Mouse (Mus musculus) forebrain, embryonic 13.5 days (tissue): ENCODE results near the gene Islr2. TPM values are rescaled to one million over a fixed set of nuclear protein-coding genes. Genes with fewer than 3 reads are reported as not detected.

Source experiments
- ATAC-seq: fragments of 200-750 bp; cut with Nextera tagmentation; 2 replicates; pipeline ENCODE4 v1.8.0; 2017
- H3K27ac ChIP-seq: fragments of 300-500 bp; sonication (generic); 2 replicates; pipeline ENCODE4 v1.5.1; 2015; ENCODE audit warnings: inconsistent platforms, mild to moderate bottlenecking, moderate library complexity
- H3K27me3 ChIP-seq: fragments of 300-500 bp; sonication (generic); 2 replicates; pipeline ENCODE4 v1.6.1; 2015; ENCODE audit warnings: mild to moderate bottlenecking, inconsistent platforms
- H3K36me3 ChIP-seq: fragments of 300-500 bp; sonication (generic); 2 replicates; pipeline ENCODE4 v1.6.1; 2015; ENCODE audit warnings: mild to moderate bottlenecking, inconsistent platforms; ENCODE audit not compliant: poor library complexity, severe bottlenecking
- H3K4me1 ChIP-seq: fragments of 300-500 bp; sonication (generic); 2 replicates; pipeline ENCODE4 v1.6.1; 2015; ENCODE audit warnings: inconsistent platforms
- H3K4me2 ChIP-seq: fragments of 300-500 bp; sonication (generic); 2 replicates; pipeline ENCODE4 v1.6.1; 2015; ENCODE audit warnings: inconsistent platforms, mild to moderate bottlenecking, moderate library complexity
- H3K4me3 ChIP-seq: fragments of 300-500 bp; sonication (generic); 2 replicates; pipeline ENCODE4 v1.5.1; 2015; ENCODE audit warnings: mild to moderate bottlenecking, inconsistent platforms
- H3K9ac ChIP-seq: fragments of 300-500 bp; sonication (generic); 2 replicates; pipeline ENCODE4 v1.6.1; 2015; ENCODE audit warnings: mild to moderate bottlenecking, inconsistent platforms
- H3K9me3 ChIP-seq: fragments of 300-500 bp; sonication (generic); replicated peaks from 2 replicates; pipeline ENCODE4 v1.6.1; 2016; ENCODE audit warnings: inconsistent platforms
- WGBS: fragments of 180-500 bp; shearing (Covaris S2); methylation state at CpG from one replicate; pipeline ENCODE4 v1.1.7; 2015; 5-methylcytosine and 5-hydroxymethylcytosine counted together
- polyA plus RNA-seq: library from polyadenylated mRNA; unstranded; fragments of >200 nt; fragmentation: Nextera tagmentation; extraction: Ambion mirVana; gene quantifications from 2 replicates; pipeline ENCODE4 v1.2.1, GENCODE M21; 2015

Gene Islr2
- polyA plus RNA-seq, 1 experiment from 2014 or later = 50.1 TPM

DNA sequence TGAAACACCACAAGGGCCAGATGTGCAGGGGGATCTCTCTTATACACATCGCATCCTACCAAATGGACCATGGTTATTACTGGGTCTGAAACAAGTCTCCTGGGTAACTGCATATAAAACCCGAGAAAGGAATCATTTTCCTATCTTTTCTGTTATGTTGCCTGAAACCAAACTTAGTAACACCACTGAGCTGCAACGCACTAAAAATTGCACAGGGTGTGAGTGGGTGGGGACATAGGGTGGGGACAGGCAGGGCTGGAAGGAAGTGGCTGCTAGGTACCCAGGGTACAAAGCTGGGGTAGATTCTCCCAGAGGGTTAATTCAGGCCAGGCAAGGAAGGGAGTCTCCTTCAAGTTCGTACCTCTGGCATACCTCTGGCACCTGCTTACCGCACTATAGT, 38.6 kb upstream of the Islr2 start:
- 93% methylated on average over 5 of the region's 5 CpGs for WGBS
- no peak for ATAC-seq

DNA sequence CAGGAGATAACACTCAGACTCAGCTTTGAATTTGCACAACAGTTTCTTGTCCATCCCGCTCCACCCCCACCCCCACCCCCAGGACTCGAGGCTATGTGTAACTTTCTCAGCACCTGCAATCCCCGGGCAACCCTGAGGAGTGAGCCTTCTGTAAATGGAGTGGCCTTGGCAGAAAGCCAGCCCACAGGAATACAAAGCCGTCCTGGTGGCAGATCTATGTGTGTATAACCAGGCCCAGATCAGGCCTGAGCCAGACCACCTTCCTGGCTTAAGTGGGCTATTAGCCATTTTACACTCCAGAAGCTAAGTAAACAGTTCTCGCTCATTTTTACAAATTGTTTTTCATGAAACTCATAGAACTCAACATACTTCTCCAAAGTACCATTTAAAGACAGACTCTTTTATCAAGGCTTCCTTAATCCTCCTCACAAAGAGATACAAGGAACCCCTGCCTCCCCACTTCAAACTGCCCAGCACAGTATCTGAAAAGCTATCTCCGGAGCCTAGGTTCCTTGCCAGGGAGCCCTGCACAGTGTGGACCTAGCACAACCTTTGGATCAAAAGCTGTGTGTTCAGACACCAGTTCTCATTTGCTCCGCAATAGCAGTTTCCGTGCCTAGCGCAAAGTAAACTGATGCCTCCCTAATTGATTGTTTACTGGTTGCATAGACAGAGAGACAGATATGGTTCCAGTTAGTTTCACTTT, 37.8 kb upstream of the Islr2 start:
- 34% methylated on average over 9 of the region's 9 CpGs for WGBS
- peak; percentile 62; the same call in 1 of the 2 replicates for ATAC-seq

More for the DNA sequence above, 38.6 kb upstream of the Islr2 start:
- Histone ChIP-seq H3K9me3 (no peaks in the 10 kb centered on the region), H3K9ac (no peak overlapping the region), H3K27me3 (no peaks in the 10 kb centered on the region), H3K36me3 (no peaks in the 10 kb centered on the region), H3K4me3 (no peak overlapping the region), H3K27ac (no peak overlapping the region), H3K4me1 (peaks cover 30% of the 10 kb centered on the region), H3K4me2 (no peak overlapping the region)

DNA sequence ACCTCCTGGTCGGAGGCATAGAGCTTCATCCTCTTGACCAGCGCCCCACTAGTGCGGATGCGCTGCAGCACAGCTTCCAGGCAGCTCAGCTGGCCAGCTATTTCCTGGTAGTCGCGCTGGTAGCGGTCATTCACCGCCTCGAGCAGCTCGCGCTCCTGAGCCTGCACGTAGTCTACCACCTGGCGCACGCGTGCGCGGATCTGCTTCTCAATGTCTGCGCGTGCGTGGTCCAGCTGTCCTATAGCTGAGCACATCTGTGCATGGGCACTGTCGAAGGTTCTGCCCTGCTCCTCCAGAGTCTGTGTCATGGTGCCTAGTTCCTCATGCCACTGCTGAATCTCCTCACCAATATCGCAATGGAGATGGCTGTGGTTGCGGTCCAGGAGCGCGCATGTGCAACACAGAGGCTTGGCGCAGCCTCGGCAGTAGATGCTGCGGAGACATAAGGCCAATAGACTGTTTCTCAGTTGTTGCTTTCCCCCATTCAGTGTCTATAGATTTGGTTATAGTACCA, 30.4 kb upstream of the Islr2 start:
- Histone ChIP-seq H3K36me3 (peaks cover 31% of the 10 kb centered on the region), H3K4me2 (no peak overlapping the region), H3K27me3 (no peaks in the 10 kb centered on the region), H3K4me1 (no peaks in the 10 kb centered on the region), H3K9ac (no peak overlapping the region), H3K9me3 (no peaks in the 10 kb centered on the region), H3K4me3 (no peak overlapping the region), H3K27ac (no peak overlapping the region)
- 98% methylated on average over 28 of the region's 28 CpGs for WGBS
- ATAC-seq = no peak

More for the DNA sequence above, 37.8 kb upstream of the Islr2 start:
- H3K27me3 ChIP-seq = no peaks in the 10 kb centered on the region
- H3K4me3 ChIP-seq = no peak overlapping the region
- no peaks in the 10 kb centered on the region for H3K9me3 ChIP-seq
- H3K9ac ChIP-seq = 0 out of 2 replicates have a peak overlapping the region, but pooled peaks have one; percentile 21
- no peaks in the 10 kb centered on the region for H3K36me3 ChIP-seq
- H3K27ac ChIP-seq = peak overlapping the region; percentile 68
- H3K4me2 ChIP-seq = no peak overlapping the region
- peaks cover 23% of the 10 kb centered on the region for H3K4me1 ChIP-seq

DNA sequence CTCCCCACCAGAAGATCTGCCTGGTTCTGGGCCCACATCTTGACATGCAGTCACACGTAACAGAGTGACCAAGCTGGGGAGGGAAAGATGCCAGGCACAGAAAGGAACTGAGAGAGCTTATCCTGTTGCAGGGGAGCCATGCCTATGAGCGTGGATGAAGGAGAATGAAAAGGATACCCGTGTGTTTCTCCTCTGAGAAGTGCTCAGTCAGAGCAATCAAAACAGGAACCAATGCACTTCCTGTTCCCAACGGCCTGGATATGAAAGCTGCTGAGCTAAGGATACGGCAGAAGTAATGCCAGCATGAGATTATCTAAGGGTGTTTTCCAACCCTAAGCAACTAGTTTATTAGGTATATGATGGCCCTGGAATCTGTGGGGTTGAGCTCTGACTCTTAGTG, 28.3 kb upstream of the Islr2 start:
- Histone ChIP-seq H3K27me3 (no peaks in the 10 kb centered on the region), H3K4me2 (no peak overlapping the region), H3K4me3 (no peak overlapping the region), H3K9ac (no peak overlapping the region), H3K27ac (no peak overlapping the region), H3K36me3 (peaks cover 53% of the 10 kb centered on the region), H3K4me1 (no peaks in the 10 kb centered on the region), H3K9me3 (no peaks in the 10 kb centered on the region)
- WGBS = 82% methylated on average over 5 of the region's 5 CpGs
- no peak for ATAC-seq

DNA sequence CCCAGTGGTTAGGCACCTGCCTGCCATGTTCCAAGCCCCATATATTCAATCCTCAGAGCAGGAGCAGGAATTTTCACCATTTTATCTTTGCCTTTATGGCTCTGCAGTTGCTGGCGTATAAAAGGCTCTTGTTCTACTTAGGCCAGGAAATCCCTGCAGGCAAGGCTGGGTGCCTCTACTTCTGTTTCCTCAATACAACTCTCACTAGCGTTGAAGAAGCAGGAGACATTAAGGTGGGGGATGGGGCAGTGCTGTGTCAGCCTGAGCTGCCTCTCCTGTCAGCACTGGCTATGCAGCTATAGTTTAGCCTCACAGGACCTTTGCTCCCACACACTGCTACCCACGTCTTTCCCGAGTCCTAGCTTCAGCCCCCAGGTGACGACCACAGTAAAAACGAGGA, 27.6 kb upstream of the Islr2 start:
- Histone ChIP-seq H3K4me3 (no peak overlapping the region), H3K4me2 (no peak overlapping the region), H3K4me1 (no peaks in the 10 kb centered on the region), H3K27ac (no peak overlapping the region), H3K9me3 (no peaks in the 10 kb centered on the region), H3K9ac (no peak overlapping the region), H3K27me3 (no peaks in the 10 kb centered on the region), H3K36me3 (peaks cover 54% of the 10 kb centered on the region)
- no peak for ATAC-seq
- 86% methylated on average over 6 of the region's 6 CpGs for WGBS

DNA sequence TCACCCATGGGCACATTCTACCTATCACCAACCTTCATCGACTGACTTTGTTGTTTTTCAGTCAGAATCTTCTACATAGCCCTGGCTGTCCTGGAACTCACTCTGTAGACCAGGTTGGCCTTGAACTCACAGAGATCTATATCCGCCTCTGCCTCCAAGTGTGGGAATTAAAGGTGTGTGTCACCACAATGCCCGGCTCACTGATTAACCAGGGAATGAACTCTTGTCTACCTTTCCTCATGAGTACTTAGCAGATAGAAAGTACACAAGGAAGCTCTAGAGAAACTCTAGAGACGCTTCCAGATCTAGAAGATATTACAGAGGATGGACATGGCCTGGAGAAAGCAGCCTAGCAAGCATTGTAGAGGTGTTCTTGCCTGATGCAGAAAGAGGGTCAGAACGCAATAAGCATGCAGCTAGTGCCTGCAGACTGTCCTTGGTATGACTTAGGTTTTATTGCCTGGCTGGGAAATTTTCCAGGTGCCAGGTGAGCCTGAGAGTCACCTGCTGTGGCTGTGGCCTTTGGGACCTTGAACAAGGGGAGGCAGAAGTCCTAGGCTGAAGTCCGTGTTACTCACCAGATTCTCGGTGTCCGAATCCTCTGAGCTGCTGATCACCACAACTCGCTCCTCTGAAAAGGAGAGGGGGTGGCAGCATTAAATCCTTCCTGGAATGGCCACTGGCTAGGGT, 24.8 kb upstream of the Islr2 start:
- no peak overlapping the region for H3K4me2 ChIP-seq
- WGBS = 95% methylated on average over 9 of the region's 9 CpGs
- no peaks in the 10 kb centered on the region for H3K4me1 ChIP-seq
- peaks cover 46% of the 10 kb centered on the region for H3K36me3 ChIP-seq
- no peak for ATAC-seq
- no peaks in the 10 kb centered on the region for H3K27me3 ChIP-seq
- no peak overlapping the region for H3K27ac ChIP-seq
- no peak overlapping the region for H3K9ac ChIP-seq
- no peak overlapping the region for H3K4me3 ChIP-seq
- no peaks in the 10 kb centered on the region for H3K9me3 ChIP-seq

DNA sequence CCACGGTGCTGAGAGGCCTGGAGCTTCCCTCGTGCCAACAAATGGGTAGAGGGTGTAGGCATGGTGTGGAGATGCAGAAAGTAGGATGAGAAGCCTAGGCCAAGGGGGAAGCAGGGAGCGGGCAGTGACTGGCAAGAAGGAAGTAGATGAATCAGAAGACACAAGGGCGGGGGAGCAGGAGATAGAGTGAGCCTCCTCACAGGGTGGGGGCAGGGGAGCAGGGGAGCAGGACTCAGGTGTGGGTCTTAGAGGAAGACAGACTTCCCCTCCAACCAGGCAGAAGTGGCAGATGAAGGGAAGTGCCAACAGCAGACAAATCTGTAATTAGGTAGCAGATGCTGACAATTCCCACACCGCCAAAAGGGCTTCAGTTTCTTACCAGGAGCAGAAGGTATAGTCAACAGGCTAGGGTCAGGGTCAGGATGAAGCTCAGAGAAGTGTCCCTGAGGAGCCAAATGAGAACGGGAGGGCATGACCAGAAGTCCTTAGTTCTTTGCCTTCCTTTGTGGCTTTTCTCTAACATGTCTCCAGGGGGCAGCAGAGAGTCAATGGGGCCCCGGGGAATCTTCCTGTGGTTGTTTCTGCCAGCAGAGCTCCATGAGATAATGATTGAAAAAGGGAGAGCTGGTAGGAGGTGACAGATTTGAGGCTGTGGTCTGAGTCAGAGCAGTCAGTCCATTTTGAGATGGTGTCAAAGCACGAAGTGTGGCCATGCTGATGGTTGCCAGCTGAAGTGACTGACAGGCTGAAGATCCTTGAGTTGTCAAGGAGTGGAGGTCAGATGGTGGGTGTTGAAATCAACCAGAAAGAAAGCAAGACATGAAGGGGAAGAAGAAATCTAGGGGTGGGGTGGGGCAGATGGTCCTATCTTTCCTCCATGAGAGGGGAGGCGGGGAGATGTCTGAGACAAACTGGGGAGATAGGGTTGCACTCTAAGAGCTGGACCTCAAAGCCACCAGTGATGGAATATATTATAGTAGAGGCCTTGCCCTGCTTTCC, 22.1 kb upstream of the Islr2 start:
- ATAC-seq = no peak
- Histone ChIP-seq H3K36me3 (peaks cover 39% of the 10 kb centered on the region), H3K27ac (no peak overlapping the region), H3K4me2 (no peak overlapping the region), H3K4me1 (no peaks in the 10 kb centered on the region), H3K4me3 (no peak overlapping the region), H3K27me3 (no peaks in the 10 kb centered on the region), H3K9me3 (no peaks in the 10 kb centered on the region), H3K9ac (no peak overlapping the region)
- 69% methylated on average over 9 of the region's 9 CpGs for WGBS

DNA sequence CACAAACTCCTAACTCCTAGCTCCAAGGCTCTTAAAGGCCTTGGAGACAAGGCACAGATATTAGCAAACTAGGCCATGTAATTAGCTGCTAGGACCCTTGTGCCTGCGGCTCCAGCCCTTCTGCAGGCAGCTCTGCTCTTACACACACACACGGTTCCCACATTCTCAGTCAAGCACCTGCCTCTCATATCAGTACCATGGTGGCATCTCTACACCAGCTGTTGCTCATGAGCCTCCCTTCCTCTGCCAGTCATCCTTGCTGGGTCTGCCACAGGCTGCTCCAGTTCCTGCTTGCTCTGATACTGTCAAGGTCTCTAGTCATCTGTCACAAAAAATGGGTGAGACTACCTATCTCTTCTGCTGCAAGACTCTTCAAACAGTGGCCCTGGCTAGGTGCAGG, 20.2 kb upstream of the Islr2 start:
- no peaks in the 10 kb centered on the region for H3K9me3 ChIP-seq
- H3K27me3 ChIP-seq = no peaks in the 10 kb centered on the region
- H3K4me2 ChIP-seq = no peak overlapping the region
- H3K36me3 ChIP-seq = peaks cover 31% of the 10 kb centered on the region
- no peaks in the 10 kb centered on the region for H3K4me1 ChIP-seq
- ATAC-seq = no peak
- H3K27ac ChIP-seq = no peak overlapping the region
- no peak overlapping the region for H3K4me3 ChIP-seq
- 93% methylated on average over 2 of the region's 2 CpGs for WGBS
- H3K9ac ChIP-seq = no peak overlapping the region

DNA sequence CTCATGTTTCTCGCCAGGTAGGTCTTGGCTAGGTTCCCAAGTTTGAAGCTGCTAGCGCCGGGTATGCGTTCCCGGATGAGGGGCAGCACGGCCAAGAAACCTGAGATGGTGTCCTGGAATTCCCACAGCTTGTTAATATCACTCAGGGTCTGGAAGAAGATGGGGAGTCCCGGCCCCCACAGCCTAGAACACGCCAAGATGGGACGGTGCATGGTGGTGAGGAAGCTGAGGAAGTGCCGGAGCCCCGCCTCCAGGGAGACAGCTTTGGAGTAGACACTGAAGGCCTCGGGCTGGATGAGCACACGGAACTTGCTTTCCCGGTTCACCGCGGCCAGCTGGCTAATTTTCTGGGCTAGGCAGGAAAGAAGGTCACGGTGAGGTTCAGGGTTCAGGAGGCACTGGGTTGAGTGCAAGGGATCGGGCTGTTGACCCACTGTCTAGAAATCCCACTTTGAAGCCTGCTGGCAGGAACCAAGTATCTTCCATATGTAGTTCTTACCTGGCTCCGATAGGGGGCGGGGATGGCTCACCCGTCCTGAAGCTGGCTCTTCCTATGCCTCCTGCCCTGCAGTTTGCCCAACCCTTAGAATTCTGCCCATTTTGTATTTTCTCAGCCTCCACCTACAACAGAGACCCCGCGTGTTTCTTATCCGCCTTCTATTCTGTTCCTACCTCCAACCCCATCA, 16.2 kb upstream of the Islr2 start:
- peaks cover 10% of the 10 kb centered on the region for H3K36me3 ChIP-seq
- H3K4me3 ChIP-seq = no peak overlapping the region
- no peaks in the 10 kb centered on the region for H3K27me3 ChIP-seq
- no peak overlapping the region for H3K9ac ChIP-seq
- no peak overlapping the region for H3K27ac ChIP-seq
- peaks cover 9% of the 10 kb centered on the region for H3K4me1 ChIP-seq
- WGBS = 70% methylated on average over 24 of the region's 24 CpGs
- H3K9me3 ChIP-seq = no peaks in the 10 kb centered on the region
- no peak for ATAC-seq
- H3K4me2 ChIP-seq = no peak overlapping the region

DNA sequence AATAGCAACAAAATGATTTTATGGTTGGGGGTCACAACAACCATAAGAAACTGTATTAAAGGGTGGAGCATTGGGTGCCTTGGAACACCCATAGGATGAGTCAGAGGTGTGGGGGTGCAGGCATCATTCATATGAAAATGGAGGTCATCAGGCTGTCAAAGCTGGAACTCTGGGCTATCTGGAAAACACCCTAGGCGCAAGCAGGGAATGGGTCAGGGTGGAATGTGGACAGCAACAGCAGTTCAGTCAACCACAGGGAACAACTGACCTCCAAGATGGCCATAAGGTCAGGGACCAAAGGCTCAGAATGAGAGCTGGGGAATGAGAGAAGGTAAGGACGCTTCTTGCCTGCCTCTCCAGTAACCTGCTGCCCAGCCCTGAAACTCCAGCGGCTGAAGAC, 14.4 kb upstream of the Islr2 start:
- peaks cover 24% of the 10 kb centered on the region for H3K4me1 ChIP-seq
- H3K4me3 ChIP-seq = no peak overlapping the region
- 88% methylated on average over 3 of the region's 3 CpGs for WGBS

DNA sequence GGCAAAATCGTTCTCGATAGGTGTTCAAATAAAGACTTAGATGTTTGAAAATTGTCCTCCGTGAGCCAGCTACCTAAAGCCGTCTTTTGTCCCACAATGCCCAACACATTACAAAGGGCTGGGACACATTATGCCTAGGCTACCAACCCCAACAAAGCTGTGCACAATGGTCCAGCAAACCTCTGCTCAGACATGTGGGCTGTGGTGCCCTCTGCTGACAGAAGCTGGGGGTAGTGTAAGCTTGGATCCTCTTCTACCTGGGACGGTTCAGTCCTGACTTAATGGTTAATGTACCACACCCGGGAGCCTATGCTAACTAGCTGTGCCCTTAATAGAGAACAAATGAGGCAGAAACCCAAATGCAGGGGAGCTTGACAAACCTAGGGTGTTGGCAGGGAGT, 12.3 kb upstream of the Islr2 start:
- Histone ChIP-seq H3K9me3 (no peaks in the 10 kb centered on the region), H3K4me3 (no peak overlapping the region), H3K36me3 (peaks cover 7% of the 10 kb centered on the region), H3K9ac (no peak overlapping the region), H3K27ac (no peak overlapping the region), H3K4me2 (no peak overlapping the region), H3K27me3 (no peaks in the 10 kb centered on the region), H3K4me1 (peaks cover 27% of the 10 kb centered on the region)
- peak; percentile 77 for ATAC-seq
- whole genome bisulfite sequencing = 27% methylated on average over 6 of the region's 6 CpGs

More for the DNA sequence above, 14.4 kb upstream of the Islr2 start:
- Histone ChIP-seq H3K9me3 (no peaks in the 10 kb centered on the region), H3K27me3 (no peaks in the 10 kb centered on the region), H3K36me3 (peaks cover 10% of the 10 kb centered on the region), H3K4me2 (no peak overlapping the region), H3K27ac (no peak overlapping the region), H3K9ac (no peak overlapping the region)
- ATAC-seq = no peak
